Mouse (Mus musculus) small intestine, adult 2 months (tissue): ENCODE measurements around the gene Uqcr11.

Experiments
- CTCF ChIP-seq: fragments of 200-500 bp; IDR thresholded peaks from 2 replicates; pipeline ENCODE4 v1.5.1; 2012; ENCODE audit warnings: low read depth, mild to moderate bottlenecking, control low read depth, inconsistent platforms, low read length, moderate library complexity, mixed read lengths; ENCODE audit not compliant: insufficient replicate concordance, insufficient read length; ENCODE audit errors: extremely low read depth
- POLR2A ChIP-seq: fragments of 200-500 bp; IDR thresholded peaks from 2 replicates; pipeline ENCODE4 v1.6.1; 2012; ENCODE audit warnings: low read depth, mild to moderate bottlenecking, control low read depth, inconsistent platforms, low read length, moderate library complexity

- TF ChIP-seq CTCF: no peak
- TF ChIP-seq POLR2A: no peak
Observed at GRCm38 (mm10) chr10:80357994-80358639, 48.5 kb downstream of the Uqcr11 start.
